Mouse (Mus musculus) heart, embryonic 16.5 days (tissue): Measurements from ENCODE around the gene Nfix. TPM values are rescaled to one million over a fixed set of nuclear protein-coding genes. Genes with fewer than 3 reads are reported as not detected.

Experiments
- ATAC-seq: fragments of 200-750 bp; cut with Nextera tagmentation; replicated peaks from 2 replicates; pipeline ENCODE4 v1.8.0; 2017; ENCODE audit warnings: moderate number of reproducible peaks; ENCODE audit not compliant: insufficient read depth, low FRiP score; ENCODE audit errors: extremely low read depth
- H3K27ac ChIP-seq: fragments of 300-500 bp; sonication (generic); 2 replicates; pipeline ENCODE4 v1.5.1; 2014; ENCODE audit warnings: mild to moderate bottlenecking, low read length, control low read depth, moderate library complexity
- H3K27me3 ChIP-seq: fragments of 300-500 bp; sonication (generic); 2 replicates; pipeline ENCODE4 v1.6.1; 2014; ENCODE audit warnings: low read length, mixed read lengths; ENCODE audit not compliant: control insufficient read depth, insufficient read depth
- H3K36me3 ChIP-seq: fragments of 300-500 bp; sonication (generic); 2 replicates; pipeline ENCODE4 v1.6.1; 2014; ENCODE audit not compliant: control insufficient read depth, insufficient read depth
- H3K4me1 ChIP-seq: fragments of 300-500 bp; sonication (generic); 2 replicates; pipeline ENCODE4 v1.6.1; 2014; ENCODE audit warnings: low read length, mixed read lengths; ENCODE audit not compliant: control insufficient read depth, insufficient read depth
- H3K4me2 ChIP-seq: fragments of 300-500 bp; sonication (generic); 2 replicates; pipeline ENCODE4 v1.6.1; 2014; ENCODE audit warnings: low read depth, mild to moderate bottlenecking, control low read depth, low read length
- H3K4me3 ChIP-seq: fragments of 300-500 bp; sonication (generic); 2 replicates; pipeline ENCODE4 v1.5.1; 2014; ENCODE audit warnings: mild to moderate bottlenecking, control low read depth, low read length
- H3K9ac ChIP-seq: fragments of 300-500 bp; sonication (generic); 2 replicates; pipeline ENCODE4 v1.6.1; 2014; ENCODE audit warnings: low read length, control low read depth
- H3K9me3 ChIP-seq: fragments of 300-500 bp; sonication (generic); replicated peaks from 2 replicates; pipeline ENCODE4 v1.6.1; 2016; ENCODE audit warnings: low read length; ENCODE audit not compliant: control insufficient read depth
- WGBS: fragments of 180-500 bp; shearing (Covaris S2); extraction: QIAGEN DNeasy Blood & Tissue Kit; methylation state at CpG from one replicate; pipeline ENCODE4 v1.1.7; 2014; 5-methylcytosine and 5-hydroxymethylcytosine counted together
- polyA plus RNA-seq: library from polyadenylated mRNA; unstranded; fragments of >200 nt; fragmentation: Nextera tagmentation; extraction: Ambion mirVana; gene quantifications from 2 replicates; pipeline ENCODE4 v1.2.1, GENCODE M21; 2015

Gene Nfix
- polyA plus RNA-seq, result 12.7 and 15.9 TPM in 2 replicates

DNA sequence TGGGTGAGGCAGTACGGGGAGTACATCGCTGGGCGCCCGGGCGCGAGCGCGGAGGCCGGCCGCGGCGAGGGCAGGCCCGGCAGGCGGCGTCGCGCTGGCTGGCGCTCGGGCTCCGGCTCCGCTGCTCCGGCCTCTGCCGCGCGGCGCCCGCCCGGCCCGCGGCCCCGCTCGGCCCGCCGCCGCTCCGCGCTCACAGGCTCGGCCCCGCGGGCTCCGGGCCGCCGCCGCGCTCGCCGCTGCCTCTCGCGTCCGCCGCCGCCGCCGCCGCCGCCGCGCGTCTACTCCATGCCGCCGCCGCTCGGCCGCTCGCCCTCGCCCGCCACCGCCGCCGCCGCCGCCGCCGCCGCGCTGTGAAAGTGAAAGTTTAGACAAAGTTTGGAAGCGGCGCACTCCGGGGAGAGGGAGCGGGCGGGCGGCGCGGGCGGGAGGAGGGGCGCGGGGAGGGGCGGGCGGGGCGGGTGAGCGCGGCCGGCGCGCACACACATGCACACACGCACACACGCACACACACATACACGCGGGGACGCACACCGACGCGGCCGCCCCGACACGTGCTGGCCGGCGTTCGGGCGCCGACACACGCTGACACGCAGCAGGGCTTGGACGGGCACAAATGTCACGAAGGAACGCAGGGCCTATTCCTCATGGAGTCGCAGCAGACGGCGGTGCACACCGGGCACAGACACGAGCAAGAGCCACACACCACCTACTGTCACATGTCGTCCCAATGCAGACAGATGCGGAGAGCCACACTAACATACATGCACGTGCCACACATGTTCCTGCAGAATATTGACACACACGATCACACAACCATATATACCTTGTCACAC lies at the start of gene Nfix:
Gene Nfix, minus strand, starts transcription at position 346 of the 833 bp plus-strand sequence.
- Histone ChIP-seq H3K27ac (peak within 1 kb of the TSS; percentile 90), H3K27me3 (peaks cover 20% of the 10 kb centered on the region), H3K36me3 (no peaks in the 10 kb centered on the region), H3K4me3 (peak within 1 kb of the TSS; percentile 90), H3K9me3 (no peaks in the 10 kb centered on the region), H3K9ac (peak within 1 kb of the TSS; percentile 96), H3K4me1 (peaks cover 13% of the 10 kb centered on the region), H3K4me2 (peak within 1 kb of the TSS; percentile 76)
- 2% methylated on average over 62 of the region's 125 CpGs for WGBS
- ATAC-seq, result peak; percentile 24

DNA sequence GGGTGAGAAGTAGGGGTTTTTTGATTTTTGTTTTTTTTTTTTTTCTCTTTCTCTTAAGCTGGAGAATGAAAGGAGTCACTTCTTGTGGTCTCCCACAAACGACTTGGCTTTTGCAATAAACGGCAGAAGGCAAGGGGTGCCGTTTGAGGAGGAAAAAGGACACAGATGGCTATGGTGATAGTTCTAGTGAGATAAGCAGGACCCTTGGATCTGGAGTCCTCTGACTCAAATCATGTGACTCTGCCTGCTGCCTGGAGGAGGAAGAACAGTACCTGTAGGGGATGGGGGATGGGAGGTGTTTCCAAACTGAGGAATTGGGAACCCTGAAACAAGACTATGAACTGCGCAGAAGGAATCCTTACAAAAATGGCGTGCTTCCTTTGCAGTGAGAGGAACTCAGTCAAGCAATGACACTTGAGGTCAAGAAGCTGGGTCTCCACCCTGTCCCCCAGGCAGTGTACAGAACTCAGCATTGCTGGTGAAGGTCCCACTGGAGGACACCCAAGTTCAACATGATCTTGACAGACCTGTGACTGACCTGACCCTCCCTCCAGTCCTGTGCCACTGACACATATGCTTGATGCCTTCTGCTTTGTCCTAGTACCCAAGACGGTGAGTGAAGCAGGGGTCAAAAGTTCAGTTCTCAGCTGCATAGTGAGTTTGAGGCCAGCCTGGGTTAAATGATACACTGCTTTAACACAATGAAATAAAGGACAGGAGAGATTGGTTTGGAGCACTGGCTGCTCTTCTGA lies 47.7 kb upstream of the Nfix start:
- Histone ChIP-seq H3K4me3 (peak overlapping the region; percentile 77), H3K36me3 (peaks cover 25% of the 10 kb centered on the region), H3K4me2 (peak overlapping the region; percentile 92), H3K9ac (peak overlapping the region; percentile 87), H3K27ac (peak overlapping the region; percentile 94), H3K27me3 (no peaks in the 10 kb centered on the region), H3K9me3 (no peaks in the 10 kb centered on the region), H3K4me1 (peaks cover 19% of the 10 kb centered on the region)
- 34% methylated on average over 6 of the region's 6 CpGs for WGBS
- no peak for ATAC-seq

DNA sequence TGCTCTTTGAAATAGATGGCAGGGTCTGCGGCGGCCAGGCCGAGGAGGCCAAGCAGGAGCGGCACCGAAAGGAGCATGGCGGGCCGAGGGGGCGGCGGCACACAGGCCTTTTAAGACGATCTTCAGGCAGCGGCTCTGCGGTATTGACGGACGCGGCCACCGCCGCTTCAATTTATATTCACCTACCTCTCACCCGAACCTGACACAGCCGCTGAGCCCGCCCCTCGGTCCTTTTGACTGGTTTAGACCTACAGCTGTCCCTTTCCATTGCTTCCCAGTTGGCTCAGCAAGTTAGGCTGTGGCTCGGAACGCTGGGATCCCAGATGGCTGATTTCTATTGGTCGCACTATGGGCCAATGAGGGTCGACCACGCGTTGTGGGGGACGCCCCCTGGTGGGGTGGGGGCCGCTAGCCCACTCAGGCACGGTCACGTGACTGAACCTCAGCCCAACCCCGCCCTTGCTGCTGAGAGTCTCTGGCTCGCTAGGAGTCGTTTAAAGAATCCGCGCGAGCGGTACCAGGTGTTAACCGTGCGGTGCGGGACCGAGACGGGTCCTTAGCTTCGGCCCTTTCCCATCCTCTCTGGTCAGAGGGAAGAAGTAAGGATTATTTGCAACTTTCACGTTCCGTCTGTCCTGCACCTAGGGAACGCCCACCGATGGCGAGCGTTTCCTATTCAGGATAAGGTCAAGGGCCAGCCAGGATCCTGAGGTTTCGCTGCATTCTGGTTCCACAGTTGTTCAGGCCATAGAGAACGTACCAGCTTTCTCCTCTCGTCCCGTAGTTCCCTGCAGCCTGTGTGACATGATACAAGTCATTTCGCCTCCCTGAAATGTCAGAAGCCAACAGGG lies 46.8 kb upstream of the Nfix start, which contains the start of gene Calr:
Gene Calr, minus strand, starts transcription at position 213 of the 851 bp plus-strand sequence.
- ATAC-seq, result peak; percentile 99
- under 1% methylated on average over 55 of the region's 55 CpGs for WGBS
- peak within 1 kb of the TSS; percentile 96 for H3K9ac ChIP-seq

DNA sequence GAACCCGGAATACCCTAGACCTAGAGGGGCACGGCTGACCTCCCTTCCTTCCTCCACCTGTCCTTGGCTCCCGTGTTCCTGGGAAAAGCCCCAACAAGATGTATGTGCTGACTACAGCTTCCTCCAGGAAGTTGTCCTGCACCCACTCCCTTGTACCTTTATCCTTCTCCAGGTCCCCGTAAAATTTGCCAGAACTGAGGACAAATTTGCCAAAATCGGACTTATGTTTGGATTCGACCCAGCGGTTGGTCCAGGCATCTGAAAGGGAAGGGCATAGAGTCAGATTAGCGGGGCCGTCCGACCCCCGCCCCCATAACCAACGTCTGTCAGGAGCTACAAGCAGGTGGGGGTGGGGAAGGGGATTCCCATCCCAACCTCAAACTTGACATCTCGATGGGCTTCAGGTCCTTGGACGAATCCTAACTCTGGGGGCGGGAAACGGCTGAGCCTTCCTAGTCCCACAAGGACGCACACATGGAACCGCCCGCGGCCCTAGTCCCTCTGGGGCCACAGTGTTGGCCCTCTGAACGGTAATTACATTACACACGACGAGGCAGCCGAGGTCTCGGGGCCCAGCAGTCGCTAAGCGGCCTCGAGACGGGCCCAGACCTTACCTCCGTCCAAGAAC lies 46.1 kb upstream of the Nfix start:
- Histone ChIP-seq H3K9ac (peak overlapping the region; percentile 96), H3K27ac (peak overlapping the region; percentile 78), H3K4me2 (peak overlapping the region; percentile 91), H3K36me3 (peaks cover 41% of the 10 kb centered on the region), H3K9me3 (no peaks in the 10 kb centered on the region), H3K27me3 (no peaks in the 10 kb centered on the region), H3K4me1 (peaks cover 19% of the 10 kb centered on the region), H3K4me3 (peak overlapping the region; percentile 73)
- under 1% methylated on average over 30 of the region's 30 CpGs for WGBS
- peak; percentile 2; the same call in 1 of the 2 replicates for ATAC-seq

More for the DNA sequence above, 46.8 kb upstream of the Nfix start, which contains the start of gene Calr:
- H3K27ac ChIP-seq, result peak within 1 kb of the TSS; percentile 94
- H3K4me2 ChIP-seq, result peak within 1 kb of the TSS; percentile 92
- no peaks in the 10 kb centered on the region for H3K27me3 ChIP-seq
- peak within 1 kb of the TSS; percentile 77 for H3K4me3 ChIP-seq
- no peaks in the 10 kb centered on the region for H3K9me3 ChIP-seq
- H3K4me1 ChIP-seq, result peaks cover 19% of the 10 kb centered on the region
- peaks cover 34% of the 10 kb centered on the region for H3K36me3 ChIP-seq

DNA sequence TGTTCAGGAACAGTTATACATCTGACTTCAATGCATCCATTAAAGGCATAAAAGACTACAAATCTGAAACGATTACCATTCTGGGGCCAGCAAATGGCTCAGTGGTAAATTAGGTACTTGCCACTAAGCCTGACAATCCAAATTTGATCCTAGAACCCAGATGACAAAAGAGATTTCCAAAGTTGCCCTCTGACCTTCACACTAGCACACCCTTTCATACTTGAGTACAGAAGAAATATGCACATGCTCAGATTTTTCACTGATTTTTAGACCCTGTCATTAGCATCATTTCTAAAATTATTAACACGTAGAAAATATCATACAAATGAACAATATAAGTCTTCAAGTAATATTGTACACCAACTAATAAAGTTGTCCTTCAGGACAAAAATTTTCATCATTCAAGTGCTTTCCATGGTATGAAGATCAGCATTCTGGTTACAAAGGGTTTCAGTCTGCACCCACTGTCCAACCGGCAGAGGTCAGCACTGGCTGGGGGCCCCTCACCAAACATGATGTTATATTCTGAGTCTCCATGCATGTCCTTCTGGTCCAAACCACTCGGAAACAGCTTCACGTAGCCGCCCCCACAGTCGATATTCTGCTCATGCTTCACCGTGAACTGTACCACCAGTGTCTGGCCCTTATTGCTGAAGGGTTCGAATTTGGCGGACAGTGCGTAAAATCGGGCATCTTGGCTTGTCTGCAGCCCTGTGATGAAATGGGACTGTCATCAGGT lies 45.4 kb upstream of the Nfix start:
- H3K4me3 ChIP-seq, result peak overlapping the region; percentile 73
- no peak for ATAC-seq
- peak overlapping the region; percentile 78 for H3K27ac ChIP-seq
- peaks cover 19% of the 10 kb centered on the region for H3K4me1 ChIP-seq
- peaks cover 41% of the 10 kb centered on the region for H3K36me3 ChIP-seq
- H3K4me2 ChIP-seq, result peak overlapping the region; percentile 91
- WGBS, result 9% methylated on average over 12 of the region's 12 CpGs
- peak overlapping the region; percentile 96 for H3K9ac ChIP-seq
- H3K27me3 ChIP-seq, result no peaks in the 10 kb centered on the region
- H3K9me3 ChIP-seq, result no peaks in the 10 kb centered on the region

DNA sequence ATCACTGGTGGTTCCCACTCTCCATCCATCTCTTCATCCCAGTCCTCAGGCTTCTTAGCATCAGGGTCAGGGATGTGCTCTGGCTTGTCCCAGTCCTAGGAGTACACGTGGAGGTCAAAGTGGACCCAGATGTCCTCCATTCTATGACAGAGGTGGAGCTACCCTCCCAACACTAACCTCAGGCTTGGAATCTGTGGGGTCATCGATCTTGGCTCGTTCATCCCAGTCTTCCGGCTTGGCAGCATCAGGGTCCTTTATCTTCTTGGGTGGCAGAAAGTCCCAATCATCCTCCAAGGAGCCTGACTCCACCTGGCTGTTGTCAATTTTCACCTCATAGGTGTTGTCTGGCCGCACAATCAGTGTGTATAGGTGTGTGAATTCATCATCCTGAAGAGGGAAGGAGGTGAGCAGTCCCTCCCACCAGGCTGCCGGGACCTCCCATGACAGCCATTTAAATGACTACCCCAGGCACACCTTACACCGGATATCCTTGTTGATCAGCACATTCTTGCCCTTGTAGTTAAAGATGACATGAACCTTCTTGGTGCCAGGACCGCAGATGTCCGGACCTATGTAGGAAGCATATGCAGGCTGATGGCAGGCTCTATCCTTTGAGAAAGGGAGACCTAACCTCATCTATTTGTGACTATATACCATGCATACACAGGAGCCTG lies 44.4 kb upstream of the Nfix start:
- Histone ChIP-seq H3K27me3 (no peaks in the 10 kb centered on the region), H3K27ac (no peak overlapping the region), H3K4me1 (peaks cover 23% of the 10 kb centered on the region), H3K36me3 (peaks cover 41% of the 10 kb centered on the region), H3K4me2 (peak overlapping the region; percentile 91), H3K9me3 (no peaks in the 10 kb centered on the region), H3K9ac (peak overlapping the region; percentile 96), H3K4me3 (peak overlapping the region; percentile 73)
- ATAC-seq, result no peak
- WGBS, result 74% methylated on average over 9 of the region's 9 CpGs

DNA sequence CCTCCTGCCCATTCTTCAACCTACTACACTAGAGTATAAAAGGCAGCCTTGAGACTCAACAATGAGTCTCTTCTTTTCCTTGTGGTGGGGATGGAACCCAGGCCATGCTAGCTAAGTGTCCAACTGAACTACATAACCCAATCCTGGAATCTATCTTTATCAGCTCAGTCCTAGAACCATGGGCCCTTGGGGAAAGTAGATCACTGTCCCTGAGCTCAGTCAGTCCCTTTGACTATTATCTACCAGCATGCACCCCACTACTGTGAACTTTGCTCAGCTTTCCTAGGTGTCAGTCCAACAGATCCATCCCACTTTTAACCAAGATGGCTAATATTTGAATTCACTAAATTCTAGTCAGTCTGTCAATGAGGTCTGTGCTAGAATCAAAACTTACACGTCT lies 41.4 kb upstream of the Nfix start:
- no peak overlapping the region for H3K27ac ChIP-seq
- H3K4me2 ChIP-seq, result no peak overlapping the region
- no peaks in the 10 kb centered on the region for H3K27me3 ChIP-seq
- no peak for ATAC-seq
- no peak overlapping the region for H3K4me3 ChIP-seq
- no peak overlapping the region for H3K9ac ChIP-seq
- peaks cover 19% of the 10 kb centered on the region for H3K4me1 ChIP-seq
- no peaks in the 10 kb centered on the region for H3K9me3 ChIP-seq
- 75% methylated on average over 1 of the region's 1 CpGs for WGBS
- H3K36me3 ChIP-seq, result peaks cover 59% of the 10 kb centered on the region
